Mouse (Mus musculus) myocyte (in vitro differentiated cells): ENCODE data around the gene Bcl7b.

Experiments
- CEBPB ChIP-seq: IDR thresholded peaks from 2 replicates; pipeline ENCODE4 v1.6.1; 2011; ENCODE audit warnings: mild to moderate bottlenecking, moderate library complexity; ENCODE audit not compliant: poor library complexity, insufficient read depth, severe bottlenecking
- E2F4 ChIP-seq: IDR thresholded peaks from one replicate; pipeline ENCODE4 v1.6.1; 2011; ENCODE audit warnings: mild to moderate bottlenecking, control low read depth, moderate library complexity; ENCODE audit not compliant: insufficient read depth
- MAX ChIP-seq: IDR thresholded peaks from one replicate; pipeline ENCODE4 v1.6.1; 2011; ENCODE audit warnings: low read depth, mild to moderate bottlenecking, control low read depth
- MYOD1 ChIP-seq, 3 experiments: IDR thresholded peaks; one replicate each; pipeline ENCODE4 v1.6.1; 2011; ENCODE audit warnings: control low read depth in 2 of 3, low read depth in 2 of 3, mild to moderate bottlenecking in 2 of 3, moderate library complexity in 1 of 3; ENCODE audit not compliant: insufficient read length in 2 of 3, control insufficient read depth in 1 of 3
- MYOG ChIP-seq, 3 experiments: IDR thresholded peaks; one replicate each; pipeline ENCODE4 v1.6.1; 2011; ENCODE audit warnings: control low read depth in 2 of 3, low read depth in 2 of 3, mild to moderate bottlenecking in 2 of 3; ENCODE audit not compliant: insufficient read length in 2 of 3, control insufficient read depth in 1 of 3, insufficient read depth in 1 of 3
- POLR2A ChIP-seq: IDR thresholded peaks from one replicate; pipeline ENCODE4 v1.6.1; 2011; ENCODE audit warnings: low read depth, mild to moderate bottlenecking, control low read depth, moderate library complexity; ENCODE audit not compliant: insufficient read length
- POLR2AphosphoS2 ChIP-seq: IDR thresholded peaks from one replicate; pipeline ENCODE4 v1.6.1; 2011; ENCODE audit warnings: low read depth, control low read depth; ENCODE audit not compliant: insufficient read length
- SRF ChIP-seq: IDR thresholded peaks from one replicate; pipeline ENCODE4 v1.6.1; 2011; ENCODE audit warnings: low read depth; ENCODE audit not compliant: control insufficient read depth, insufficient read length
- TCF12 ChIP-seq: IDR thresholded peaks from one replicate; pipeline ENCODE4 v1.6.1; 2011; ENCODE audit warnings: mild to moderate bottlenecking, control low read depth; ENCODE audit not compliant: poor library complexity, insufficient read depth, severe bottlenecking
- TCF3 ChIP-seq: IDR thresholded peaks from one replicate; pipeline ENCODE4 v1.6.1; 2011; ENCODE audit warnings: low read depth, control low read depth; ENCODE audit not compliant: insufficient read length
- USF1 ChIP-seq: IDR thresholded peaks from one replicate; pipeline ENCODE4 v1.6.1; 2011; ENCODE audit warnings: low read depth, mild to moderate bottlenecking, control low read depth, moderate library complexity

DNA sequence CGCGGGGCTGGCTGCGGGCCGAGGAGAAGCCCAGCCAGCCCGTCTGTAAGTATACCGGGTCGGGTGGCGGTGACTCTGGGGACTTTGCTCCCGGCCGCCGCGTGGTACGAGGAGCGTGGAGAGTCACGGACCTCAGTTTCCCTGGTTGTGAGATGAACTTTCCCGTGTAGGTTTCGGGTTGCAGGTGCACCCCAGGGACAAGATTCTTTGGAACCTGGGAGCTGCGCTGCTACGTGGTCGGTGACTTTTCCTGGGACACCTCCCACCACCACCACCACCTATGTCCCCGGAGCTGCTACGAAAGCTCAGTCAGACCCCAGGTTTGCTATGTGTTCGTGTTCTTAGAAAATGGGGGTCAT, 18.3 kb upstream of the Bcl7b start:
- no peak for TF ChIP-seq E2F4
- TF ChIP-seq POLR2AphosphoS2: no peak
- TF ChIP-seq SRF: no peak
- no peak for TF ChIP-seq POLR2A
- TF ChIP-seq TCF12: no peak
- TF ChIP-seq USF1: no peak
- TF ChIP-seq CEBPB: no peak
- no peak for TF ChIP-seq TCF3
- TF ChIP-seq MYOD1 (IDR thresholded peaks at IDR 0.05; ENCODE audit: control insufficient read depth in 1 of 3, insufficient read length in 2 of 3, low read depth in 2 of 3): no peak
- no peak for TF ChIP-seq MAX
- no peak for TF ChIP-seq MYOG (IDR thresholded peaks at IDR 0.05; ENCODE audit: control insufficient read depth in 1 of 3, insufficient read depth in 1 of 3, insufficient read length in 2 of 3, low read depth in 2 of 3)
